Mouse (Mus musculus) liver, embryonic 11.5 days (tissue): ENCODE data around the gene Dhps. TPM values are rescaled to one million over a fixed set of nuclear protein-coding genes. Genes with fewer than 3 reads are reported as not detected.
"Not testable (repeated sequence)": the region's sequence is repeated elsewhere in the genome, so short reads cannot be mapped to it uniquely, and the experiment has no call there.

Experiments
- ATAC-seq: fragments of 200-750 bp; cut with Nextera tagmentation; replicated peaks from 2 replicates; pipeline ENCODE4 v1.8.0; 2017; ENCODE audit warnings: moderate number of reproducible peaks, mild to moderate bottlenecking, moderate TSS enrichment, moderate library complexity; ENCODE audit not compliant: low FRiP score
- DNase-seq: peaks from one replicate; pipeline ENCODE4 v3.0.0-alpha.2; 2017; ENCODE audit warnings: low spot score
- H3K27ac ChIP-seq: fragments of 300-500 bp; sonication (generic); 2 replicates; pipeline ENCODE4 v1.5.1; 2014; ENCODE audit warnings: mild to moderate bottlenecking, low read depth, low read length, control low read depth
- H3K27me3 ChIP-seq: fragments of 300-500 bp; sonication (generic); replicated peaks from 2 replicates; pipeline ENCODE4 v1.6.1; 2014; ENCODE audit warnings: low read length, mixed read lengths; ENCODE audit not compliant: control insufficient read depth, insufficient read depth
- H3K36me3 ChIP-seq: fragments of 300-500 bp; sonication (generic); 2 replicates; pipeline ENCODE4 v1.6.1; 2014; ENCODE audit warnings: mild to moderate bottlenecking, low read length, moderate library complexity, mixed read lengths; ENCODE audit not compliant: control insufficient read depth, insufficient read depth
- H3K4me1 ChIP-seq: fragments of 300-500 bp; sonication (generic); replicated peaks from 2 replicates; pipeline ENCODE4 v1.6.1; 2014; ENCODE audit warnings: low read length, mixed read lengths; ENCODE audit not compliant: control insufficient read depth, insufficient read depth
- H3K4me2 ChIP-seq: fragments of 300-500 bp; sonication (generic); 2 replicates; pipeline ENCODE4 v1.6.1; 2014; ENCODE audit warnings: mild to moderate bottlenecking, control low read depth, moderate library complexity
- H3K4me3 ChIP-seq: fragments of 300-500 bp; sonication (generic); 2 replicates; pipeline ENCODE4 v1.5.1; 2014; ENCODE audit warnings: low read depth, low read length, control low read depth
- H3K9ac ChIP-seq: fragments of 300-500 bp; sonication (generic); 2 replicates; pipeline ENCODE4 v1.6.1; 2014; ENCODE audit warnings: low read depth, low read length, control low read depth
- H3K9me3 ChIP-seq: fragments of 300-500 bp; sonication (generic); 2 replicates; pipeline ENCODE4 v1.6.1; 2016; ENCODE audit warnings: low read length, inconsistent platforms, mixed read lengths; ENCODE audit not compliant: control insufficient read depth
- WGBS: fragments of 180-500 bp; shearing (Covaris S2); extraction: QIAGEN DNeasy Blood & Tissue Kit; methylation state at CpG from one replicate; pipeline ENCODE4 v1.1.7; 2014; 5-methylcytosine and 5-hydroxymethylcytosine counted together
- polyA plus RNA-seq: library from polyadenylated mRNA; unstranded; fragments of >200 nt; fragmentation: Nextera tagmentation; extraction: Ambion mirVana; gene quantifications from 2 replicates; pipeline ENCODE4 v1.2.1, GENCODE M21; 2014

Gene Dhps
- polyA plus RNA-seq, 1 experiment from 2014 or later = 72.5 TPM

DNA sequence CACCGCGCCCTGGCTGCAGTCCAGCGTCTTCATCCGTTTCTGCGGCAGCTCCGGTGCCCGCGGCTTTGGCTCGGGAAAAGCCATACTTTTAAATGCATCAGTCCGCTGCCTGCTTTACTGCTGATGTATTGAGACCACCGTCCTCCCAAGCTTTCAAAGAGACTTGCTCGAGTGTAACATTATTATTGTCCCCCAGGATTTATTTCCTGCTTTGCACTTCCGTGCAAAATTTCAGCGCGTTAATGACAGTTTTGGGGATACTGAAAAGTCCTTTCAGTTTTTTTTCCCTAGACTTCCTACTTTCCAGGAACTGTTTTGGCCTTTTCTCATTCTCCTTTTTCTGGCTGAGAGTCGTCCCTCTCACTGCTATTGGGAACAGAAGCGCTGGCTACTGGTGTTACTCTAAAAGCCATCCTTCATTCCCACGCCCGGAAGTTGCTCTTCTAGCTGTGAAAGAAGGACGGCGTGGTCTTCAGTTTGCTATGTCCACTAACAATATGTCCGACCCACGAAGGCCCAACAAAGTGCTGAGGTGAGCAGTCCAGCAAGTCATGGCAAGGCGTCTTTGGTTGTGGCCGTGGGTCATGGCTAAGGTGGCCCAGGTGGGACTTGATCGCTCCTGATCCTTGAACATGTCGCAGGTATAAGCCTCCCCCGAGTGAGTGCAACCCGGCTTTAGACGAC lies 9.1 kb downstream of the Dhps start, which contains the start of gene Wdr83os:
Gene Wdr83os (plus strand): TSS at position 209 of the 684 bp plus-strand sequence.
- peak; percentile 8; the same call in 1 of the 2 replicates for ATAC-seq
- under 1% methylated on average over 30 of the region's 30 CpGs for WGBS
- H3K27me3 ChIP-seq = no peaks in the 10 kb centered on the region

DNA sequence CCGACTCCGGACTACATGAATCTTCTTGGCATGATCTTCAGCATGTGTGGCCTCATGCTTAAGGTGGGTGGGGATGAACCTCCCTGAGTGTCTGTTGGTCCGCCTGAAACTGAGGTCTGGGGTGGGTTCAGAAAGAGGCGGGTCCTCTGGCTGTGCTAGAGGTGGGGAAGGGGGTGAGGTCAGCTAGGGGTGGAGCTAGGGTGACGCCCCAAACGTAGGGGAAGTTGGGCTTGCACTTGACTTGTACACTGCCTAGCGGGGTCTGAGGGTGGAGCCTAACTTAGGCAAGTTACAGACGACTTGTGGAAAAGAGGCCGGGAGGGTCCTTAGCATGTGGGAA lies 9.6 kb downstream of the Dhps start, which contains the start of gene Wdr83:
Gene Wdr83 (minus strand): TSS at position 91 of the 340 bp plus-strand sequence.
- peak; percentile 81 for ATAC-seq
- Histone ChIP-seq H3K4me3 (peak within 1 kb of the TSS; percentile 87), H3K4me2 (peak within 1 kb of the TSS; percentile 92), H3K9ac (peak within 1 kb of the TSS; percentile 90), H3K4me1 (peaks cover 34% of the 10 kb centered on the region), H3K36me3 (peaks cover 7% of the 10 kb centered on the region; the same call in 1 of the 2 replicates), H3K27me3 (no peaks in the 10 kb centered on the region), H3K9me3 (no peaks in the 10 kb centered on the region), H3K27ac (peak within 1 kb of the TSS; percentile 64)
- 1% methylated on average over 9 of the region's 9 CpGs for WGBS
- no peak for DNase-seq

More for the DNA sequence above, 9.1 kb downstream of the Dhps start, which contains the start of gene Wdr83os:
- peak within 1 kb of the TSS; percentile 64 for H3K27ac ChIP-seq
- H3K4me2 ChIP-seq = peak within 1 kb of the TSS; percentile 76
- H3K4me3 ChIP-seq = peak within 1 kb of the TSS; percentile 87
- H3K9ac ChIP-seq = peak within 1 kb of the TSS; percentile 90
- H3K9me3 ChIP-seq = no peaks in the 10 kb centered on the region
- H3K36me3 ChIP-seq = peaks cover 10% of the 10 kb centered on the region
- peaks cover 39% of the 10 kb centered on the region for H3K4me1 ChIP-seq
- DNase-seq = peak; percentile 81

DNA sequence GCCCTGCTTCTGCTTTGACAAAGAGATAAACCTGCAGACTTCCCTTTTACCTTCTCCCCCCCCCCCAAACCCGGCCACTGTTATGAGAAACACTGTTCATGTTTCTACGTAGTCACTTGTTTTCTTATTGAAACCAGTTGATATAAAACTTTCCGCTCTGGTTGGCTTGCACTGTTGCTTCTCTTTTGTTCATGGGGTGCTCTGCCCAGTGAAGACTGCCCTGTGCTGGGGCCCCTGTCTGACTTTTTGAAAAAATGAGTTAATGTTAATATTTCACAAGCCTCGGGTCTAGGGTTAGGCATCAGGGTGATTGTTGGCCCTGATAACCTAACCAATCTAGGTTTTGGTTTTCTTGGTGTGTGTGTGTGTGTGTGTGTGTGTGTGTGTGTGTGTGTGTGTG lies 10.6 kb downstream of the Dhps start:
- Histone ChIP-seq H3K4me1 (peaks cover 28% of the 10 kb centered on the region), H3K4me2 (peak overlapping the region; percentile 92)
- not testable (repeated sequence) for H3K27ac ChIP-seq, H3K9ac ChIP-seq, H3K36me3 ChIP-seq, ATAC-seq, H3K4me3 ChIP-seq, DNase-seq, H3K9me3 ChIP-seq, H3K27me3 ChIP-seq
- WGBS = 48% methylated on average over 4 of the region's 4 CpGs

DNA sequence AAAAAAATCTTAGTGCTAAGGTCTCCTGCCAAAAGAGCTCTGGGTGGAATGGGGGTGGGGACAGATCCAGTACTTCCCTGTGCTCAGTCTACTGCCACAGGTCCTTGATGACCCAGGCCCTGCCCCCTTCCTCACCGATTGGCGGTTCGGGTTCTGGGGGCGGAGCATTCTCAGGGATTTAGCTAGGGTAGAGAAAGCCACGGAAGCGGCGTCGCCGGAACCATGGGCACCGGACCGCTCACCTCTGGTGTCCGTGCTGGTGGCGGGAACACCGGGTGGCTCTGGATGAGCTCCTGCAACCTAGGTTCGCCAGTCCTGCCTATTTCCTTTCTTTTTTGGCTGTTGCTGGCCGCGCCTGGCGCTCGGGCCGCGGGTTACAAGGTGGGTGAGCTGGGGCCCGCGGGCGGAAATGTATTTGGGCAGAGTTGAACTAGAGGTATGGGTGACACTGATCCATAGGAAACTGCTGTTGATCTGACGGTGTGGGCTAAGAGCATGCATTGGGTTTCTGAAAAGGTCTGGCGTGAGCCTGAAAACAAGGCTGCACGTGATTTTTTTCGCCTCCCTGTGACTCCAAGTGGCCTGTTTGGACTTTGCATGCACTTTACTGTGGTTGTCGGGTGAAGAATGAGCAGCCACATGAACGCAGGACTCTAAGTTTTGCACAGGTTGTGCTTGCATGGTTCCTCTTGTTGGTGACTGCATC lies 11.7 kb downstream of the Dhps start, which contains the start of gene Man2b1:
Gene Man2b1 (plus strand): TSS at position 163 of the 706 bp plus-strand sequence.
- H3K4me1 ChIP-seq = peaks cover 28% of the 10 kb centered on the region

DNA sequence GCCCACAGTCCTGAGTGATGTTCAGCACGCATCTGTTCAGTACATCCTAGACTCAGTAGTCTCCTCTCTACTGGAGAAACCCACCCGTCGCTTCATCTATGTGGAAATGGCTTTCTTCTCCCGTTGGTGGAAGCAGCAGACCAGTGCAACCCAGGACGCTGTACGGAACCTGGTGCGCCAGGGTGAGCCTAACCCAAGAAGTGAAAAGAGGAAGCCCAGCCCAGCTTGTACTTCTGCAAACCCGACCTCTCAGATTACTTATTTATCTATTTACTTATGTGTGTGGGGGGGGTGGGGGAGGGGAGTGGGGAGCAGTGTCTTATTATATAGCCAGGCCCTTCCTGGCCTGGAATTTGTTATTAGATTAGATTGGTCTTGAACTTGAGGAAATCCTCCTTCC lies 13.1 kb downstream of the Dhps start:
- DNase-seq = no peak
- Histone ChIP-seq H3K4me1 (peaks cover 26% of the 10 kb centered on the region), H3K9ac (no peak overlapping the region), H3K9me3 (no peaks in the 10 kb centered on the region), H3K4me3 (peak overlapping the region; percentile 75), H3K36me3 (peaks cover 6% of the 10 kb centered on the region; the same call in 1 of the 2 replicates), H3K27ac (no peak overlapping the region), H3K4me2 (peak overlapping the region; percentile 92), H3K27me3 (no peaks in the 10 kb centered on the region)
- WGBS = 53% methylated on average over 8 of the region's 8 CpGs
- no peak for ATAC-seq

More for the DNA sequence above, 11.7 kb downstream of the Dhps start, which contains the start of gene Man2b1:
- peak within 1 kb of the TSS; percentile 92 for H3K4me2 ChIP-seq
- under 1% methylated on average over 30 of the region's 30 CpGs for WGBS
- DNase-seq = peak; percentile 79
- no peaks in the 10 kb centered on the region for H3K9me3 ChIP-seq
- H3K27ac ChIP-seq = peak within 1 kb of the TSS; percentile 54; the same call in 1 of the 2 replicates
- peak within 1 kb of the TSS; percentile 75 for H3K4me3 ChIP-seq
- no peaks in the 10 kb centered on the region for H3K27me3 ChIP-seq
- H3K9ac ChIP-seq = peak within 1 kb of the TSS; percentile 76
- peak; percentile 85 for ATAC-seq
- H3K36me3 ChIP-seq = peaks cover 5% of the 10 kb centered on the region; the same call in 1 of the 2 replicates

DNA sequence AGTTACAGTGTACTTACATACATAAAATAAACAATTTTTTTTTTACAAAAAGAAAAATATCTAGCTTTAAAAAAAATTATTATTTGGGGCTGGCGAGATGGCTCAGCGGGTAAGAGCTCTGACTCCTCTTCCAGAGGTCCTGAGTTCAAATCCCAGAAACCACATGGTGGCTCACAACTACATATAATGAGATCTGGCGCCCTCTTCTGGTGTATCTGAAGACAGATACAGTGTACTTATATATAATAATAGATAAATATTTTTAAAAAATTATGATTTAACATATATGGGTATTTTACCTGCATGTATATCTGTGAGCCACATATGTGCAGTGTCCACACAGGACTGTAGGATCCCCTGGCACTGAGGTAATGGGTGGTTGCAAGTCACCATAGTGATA lies 14.7 kb downstream of the Dhps start:
- H3K4me2 ChIP-seq = no peak overlapping the region
- peaks cover 26% of the 10 kb centered on the region for H3K4me1 ChIP-seq
- H3K27ac ChIP-seq = no peak overlapping the region
- no peak for DNase-seq
- H3K4me3 ChIP-seq = no peak overlapping the region
- H3K27me3 ChIP-seq = no peaks in the 10 kb centered on the region
- H3K9ac ChIP-seq = no peak overlapping the region
- WGBS = 68% methylated on average over 3 of the region's 3 CpGs
- no peaks in the 10 kb centered on the region for H3K9me3 ChIP-seq
- H3K36me3 ChIP-seq = peaks cover 6% of the 10 kb centered on the region; the same call in 1 of the 2 replicates
- ATAC-seq = no peak

DNA sequence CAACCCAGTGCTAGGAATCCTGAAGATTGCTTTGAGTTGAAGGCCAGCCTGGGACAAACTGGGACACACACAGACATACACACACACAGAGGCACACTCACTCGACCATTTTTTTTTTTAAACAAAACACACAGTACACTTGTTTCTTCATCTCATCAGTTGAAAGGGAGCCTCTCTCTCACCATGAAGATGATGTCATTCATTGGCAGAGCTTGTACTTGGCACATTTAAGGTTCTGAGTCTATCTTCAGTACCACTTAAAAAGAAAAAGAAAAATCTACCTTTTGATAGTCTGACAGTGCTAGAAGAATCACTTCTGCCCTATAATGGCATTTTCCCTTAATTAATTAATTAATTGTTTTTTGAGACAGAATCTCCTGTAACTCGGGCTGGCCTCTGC lies 17.2 kb downstream of the Dhps start:
- H3K4me1 ChIP-seq = peaks cover 7% of the 10 kb centered on the region
- H3K9me3 ChIP-seq = no peaks in the 10 kb centered on the region
- H3K9ac ChIP-seq = no peak overlapping the region
- H3K27me3 ChIP-seq = no peaks in the 10 kb centered on the region
- no peak for DNase-seq
- H3K36me3 ChIP-seq = peaks cover 6% of the 10 kb centered on the region; the same call in 1 of the 2 replicates
- ATAC-seq = no peak
- H3K4me2 ChIP-seq = no peak overlapping the region
- 73% methylated on average over 2 of the region's 2 CpGs for WGBS
- H3K4me3 ChIP-seq = no peak overlapping the region
- no peak overlapping the region for H3K27ac ChIP-seq

DNA sequence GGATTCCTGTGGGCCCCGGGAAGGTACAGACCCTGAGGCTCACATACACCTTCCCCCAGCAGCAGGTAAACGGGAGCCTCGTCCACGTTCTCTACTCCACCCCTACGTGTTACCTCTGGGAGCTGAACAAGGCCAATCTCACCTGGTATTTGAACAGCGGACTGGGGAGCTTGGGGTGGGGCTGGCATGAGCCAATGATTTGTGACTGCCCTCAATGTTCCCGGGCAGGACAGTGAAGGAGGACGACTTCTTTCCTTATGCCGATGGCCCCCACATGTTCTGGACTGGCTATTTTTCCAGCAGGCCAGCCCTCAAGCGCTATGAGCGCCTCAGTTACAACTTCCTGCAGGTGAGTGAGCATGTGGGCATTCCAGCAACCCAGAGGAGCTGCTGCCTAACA lies 19.3 kb downstream of the Dhps start:
- Histone ChIP-seq H3K9me3 (no peaks in the 10 kb centered on the region), H3K4me1 (no peaks in the 10 kb centered on the region), H3K9ac (no peak overlapping the region), H3K27ac (no peak overlapping the region), H3K4me3 (no peak overlapping the region), H3K27me3 (no peaks in the 10 kb centered on the region), H3K4me2 (no peak overlapping the region), H3K36me3 (peaks cover 14% of the 10 kb centered on the region; the same call in 1 of the 2 replicates)
- 94% methylated on average over 11 of the region's 11 CpGs for WGBS
- DNase-seq = no peak
- no peak for ATAC-seq
